Mouse (Mus musculus): ENCODE measurements around the gene Agtpbp1. TPM values are rescaled to one million over a fixed set of nuclear protein-coding genes. Genes with fewer than 3 reads are reported as not detected.

Gene Agtpbp1
- total and polyA plus RNA-seq, 3 experiments = 6.1 to 118 (median 73.3) TPM

- ATAC-seq (ENCODE audit: extremely low read depth, insufficient number of reproducible peaks, low FRiP score, poor library complexity, severe bottlenecking) (no peak), DNase-seq (ENCODE audit: low spot score) (no peak)
- H3K4me3 ChIP-seq (ENCODE audit: low read depth, low read length) = no peak overlapping the region; the same call in 1 of the 2 replicates
- H3K27me3 ChIP-seq (ENCODE audit: insufficient read depth, low read length) = no peaks in the 10 kb centered on the region
- peaks cover 55% of the 10 kb centered on the region for H3K36me3 ChIP-seq (replicated peaks)
- peaks cover 81% of the 10 kb centered on the region for H3K4me1 ChIP-seq (ENCODE audit: insufficient read depth, low read depth, low read length)
- H3K9me3 ChIP-seq (replicated peaks) = no peaks in the 10 kb centered on the region
- no peak for TF ChIP-seq CTCF (IDR thresholded peaks at IDR 0.05; ENCODE audit: low read depth, low read length)
These were observed 37.3 kb downstream of the Agtpbp1 start for GRCm38 (mm10) chr13:59547716-59548115.

- DNase-seq (ENCODE audit: low spot score) (no peak), ATAC-seq (ENCODE audit: extremely low read depth, insufficient number of reproducible peaks, low FRiP score, poor library complexity, severe bottlenecking) (no peak)
- Histone ChIP-seq H3K4me3 (ENCODE audit: low read depth, low read length) (no peak overlapping the region), H3K4me1 (ENCODE audit: insufficient read depth, low read depth, low read length) (peaks cover 81% of the 10 kb centered on the region), H3K36me3 (replicated peaks) (peaks cover 55% of the 10 kb centered on the region), H3K27me3 (ENCODE audit: insufficient read depth, low read length) (no peaks in the 10 kb centered on the region), H3K9me3 (replicated peaks) (no peaks in the 10 kb centered on the region)
- TF ChIP-seq GATA2 (IDR thresholded peaks at IDR 0.05; ENCODE audit: borderline replicate concordance, low read depth, low read length) (no peak), GATA1 (IDR thresholded peaks at IDR 0.05; ENCODE audit: borderline replicate concordance, low read length) (no peak), POLR2AphosphoS5 (IDR thresholded peaks at IDR 0.05; ENCODE audit: insufficient replicate concordance, low read depth, low read length) (no peak), TAL1 (conservative IDR thresholded peaks at IDR 0.05; ENCODE audit: low read depth, low read length) (no peak), CTCF (IDR thresholded peaks at IDR 0.05; ENCODE audit: low read depth, low read length) (no peak)
These were observed 37.9 kb downstream of the Agtpbp1 start for GRCm38 (mm10) chr13:59547091-59547490.

GRCm38 (mm10) chr13:59542411-59542810 is 42.6 kb downstream of the Agtpbp1 start:
- H3K27me3 ChIP-seq (ENCODE audit: insufficient read depth, low read length) = no peaks in the 10 kb centered on the region
- H3K36me3 ChIP-seq (replicated peaks) = peaks cover 76% of the 10 kb centered on the region
- DNase-seq (ENCODE audit: low spot score) = no peak
- TF ChIP-seq CTCF (IDR thresholded peaks at IDR 0.05; ENCODE audit: low read depth, low read length) (no peak), TAL1 (conservative IDR thresholded peaks at IDR 0.05; ENCODE audit: low read depth, low read length) (no peak), GATA2 (IDR thresholded peaks at IDR 0.05; ENCODE audit: borderline replicate concordance, low read depth, low read length) (no peak), GATA1 (IDR thresholded peaks at IDR 0.05; ENCODE audit: borderline replicate concordance, low read length) (no peak), POLR2AphosphoS5 (IDR thresholded peaks at IDR 0.05; ENCODE audit: insufficient replicate concordance, low read depth, low read length) (no peak)
- H3K9me3 ChIP-seq (replicated peaks) = no peaks in the 10 kb centered on the region
- ATAC-seq (ENCODE audit: extremely low read depth, insufficient number of reproducible peaks, low FRiP score, poor library complexity, severe bottlenecking) = no peak
- H3K4me1 ChIP-seq (ENCODE audit: insufficient read depth, low read depth, low read length) = peaks cover 51% of the 10 kb centered on the region
- no peak overlapping the region for H3K4me3 ChIP-seq (ENCODE audit: low read depth, low read length)

GRCm38 (mm10) chr13:59540030-59540429 is 45.0 kb downstream of the Agtpbp1 start:
- TF ChIP-seq GATA1 (IDR thresholded peaks at IDR 0.05; ENCODE audit: borderline replicate concordance, low read length) (no peak), CTCF (IDR thresholded peaks at IDR 0.05; ENCODE audit: low read depth, low read length) (no peak), TAL1 (conservative IDR thresholded peaks at IDR 0.05; ENCODE audit: low read depth, low read length) (no peak), POLR2AphosphoS5 (IDR thresholded peaks at IDR 0.05; ENCODE audit: insufficient replicate concordance, low read depth, low read length) (no peak), GATA2 (IDR thresholded peaks at IDR 0.05; ENCODE audit: borderline replicate concordance, low read depth, low read length) (no peak)

GRCm38 (mm10) chr13:59538661-59539060 is 46.4 kb downstream of the Agtpbp1 start:
- H3K4me1 ChIP-seq (ENCODE audit: insufficient read depth, low read depth, low read length) = peaks cover 29% of the 10 kb centered on the region
- peaks cover 83% of the 10 kb centered on the region for H3K36me3 ChIP-seq (replicated peaks)
- DNase-seq (ENCODE audit: low spot score) = no peak
- no peak for ATAC-seq (ENCODE audit: extremely low read depth, insufficient number of reproducible peaks, low FRiP score, poor library complexity, severe bottlenecking)
- no peaks in the 10 kb centered on the region for H3K27me3 ChIP-seq (ENCODE audit: insufficient read depth, low read length)
- H3K4me3 ChIP-seq (ENCODE audit: low read depth, low read length) = no peak overlapping the region
- TF ChIP-seq GATA2 (IDR thresholded peaks at IDR 0.05; ENCODE audit: borderline replicate concordance, low read depth, low read length) = no peak
- no peak for TF ChIP-seq TAL1 (conservative IDR thresholded peaks at IDR 0.05; ENCODE audit: low read depth, low read length)
- TF ChIP-seq GATA1 (IDR thresholded peaks at IDR 0.05; ENCODE audit: borderline replicate concordance, low read length) = no peak
- TF ChIP-seq CTCF (IDR thresholded peaks at IDR 0.05; ENCODE audit: low read depth, low read length) = no peak
- TF ChIP-seq POLR2AphosphoS5 (IDR thresholded peaks at IDR 0.05; ENCODE audit: insufficient replicate concordance, low read depth, low read length) = no peak
- no peaks in the 10 kb centered on the region for H3K9me3 ChIP-seq (replicated peaks)

More at GRCm38 (mm10) chr13:59540030-59540429, 45.0 kb downstream of the Agtpbp1 start:
- ATAC-seq (ENCODE audit: extremely low read depth, insufficient number of reproducible peaks, low FRiP score, poor library complexity, severe bottlenecking) = no peak
- Histone ChIP-seq H3K27me3 (ENCODE audit: insufficient read depth, low read length) (no peaks in the 10 kb centered on the region), H3K36me3 (replicated peaks) (peaks cover 82% of the 10 kb centered on the region), H3K4me3 (ENCODE audit: low read depth, low read length) (no peak overlapping the region), H3K9me3 (replicated peaks) (no peaks in the 10 kb centered on the region), H3K4me1 (ENCODE audit: insufficient read depth, low read depth, low read length) (peaks cover 34% of the 10 kb centered on the region)
- DNase-seq (ENCODE audit: low spot score) = no peak

GRCm38 (mm10) chr13:59536631-59537030 is 48.4 kb downstream of the Agtpbp1 start:
- H3K27me3 ChIP-seq (ENCODE audit: insufficient read depth, low read length) = no peaks in the 10 kb centered on the region
- H3K9me3 ChIP-seq (replicated peaks) = no peaks in the 10 kb centered on the region
- no peak overlapping the region for H3K4me3 ChIP-seq (ENCODE audit: low read depth, low read length)
- TF ChIP-seq POLR2AphosphoS5 (IDR thresholded peaks at IDR 0.05; ENCODE audit: insufficient replicate concordance, low read depth, low read length) = no peak
- TF ChIP-seq GATA1 (IDR thresholded peaks at IDR 0.05; ENCODE audit: borderline replicate concordance, low read length) = no peak
- TF ChIP-seq TAL1 (conservative IDR thresholded peaks at IDR 0.05; ENCODE audit: low read depth, low read length) = no peak
- TF ChIP-seq GATA2 (IDR thresholded peaks at IDR 0.05; ENCODE audit: borderline replicate concordance, low read depth, low read length) = no peak
- no peak for TF ChIP-seq CTCF (IDR thresholded peaks at IDR 0.05; ENCODE audit: low read depth, low read length)
- H3K4me1 ChIP-seq (ENCODE audit: insufficient read depth, low read depth, low read length) = peaks cover 22% of the 10 kb centered on the region
- DNase-seq (ENCODE audit: low spot score) = no peak
- no peak for ATAC-seq (ENCODE audit: extremely low read depth, insufficient number of reproducible peaks, low FRiP score, poor library complexity, severe bottlenecking)
- peaks cover 91% of the 10 kb centered on the region for H3K36me3 ChIP-seq (replicated peaks)

GRCm38 (mm10) chr13:59535746-59536145 is 49.3 kb downstream of the Agtpbp1 start:
- ATAC-seq (ENCODE audit: extremely low read depth, insufficient number of reproducible peaks, low FRiP score, poor library complexity, severe bottlenecking) (no peak), DNase-seq (ENCODE audit: low spot score) (no peak)
- no peak for TF ChIP-seq GATA2 (IDR thresholded peaks at IDR 0.05; ENCODE audit: borderline replicate concordance, low read depth, low read length)
- no peak for TF ChIP-seq TAL1 (conservative IDR thresholded peaks at IDR 0.05; ENCODE audit: low read depth, low read length)
- TF ChIP-seq CTCF (IDR thresholded peaks at IDR 0.05; ENCODE audit: low read depth, low read length) = no peak
- no peak for TF ChIP-seq GATA1 (IDR thresholded peaks at IDR 0.05; ENCODE audit: borderline replicate concordance, low read length)
- TF ChIP-seq POLR2AphosphoS5 (IDR thresholded peaks at IDR 0.05; ENCODE audit: insufficient replicate concordance, low read depth, low read length) = no peak
- Histone ChIP-seq H3K4me1 (ENCODE audit: insufficient read depth, low read depth, low read length) (peaks cover 22% of the 10 kb centered on the region), H3K27me3 (ENCODE audit: insufficient read depth, low read length) (no peaks in the 10 kb centered on the region), H3K4me3 (ENCODE audit: low read depth, low read length) (no peak overlapping the region), H3K9me3 (replicated peaks) (no peaks in the 10 kb centered on the region), H3K36me3 (replicated peaks) (peaks cover 94% of the 10 kb centered on the region)

All from G1E (cell line).